Mouse (Mus musculus): ENCODE data around the gene Igtp.

DNA sequence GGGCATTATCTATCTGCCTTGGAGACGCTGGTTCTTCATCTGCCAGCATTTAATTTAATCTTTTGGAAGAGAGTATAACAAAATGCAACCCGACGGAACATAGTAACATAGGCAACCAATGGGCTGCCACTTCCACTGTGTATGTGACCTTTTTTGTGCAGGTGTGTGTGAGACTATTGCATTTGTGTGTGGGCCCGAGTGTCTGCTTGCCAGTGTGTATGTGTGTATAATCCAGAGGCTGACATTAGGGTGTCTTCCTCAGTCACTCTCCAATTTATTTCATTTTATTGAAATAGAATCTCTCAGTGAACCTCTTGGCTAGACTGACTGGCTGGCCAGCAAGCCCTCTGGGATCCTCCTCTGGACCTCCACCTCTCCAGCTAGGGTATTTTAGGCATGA lies 870 bp downstream of the Igtp start:
- TF ChIP-seq POLR2A (IDR thresholded peaks at IDR 0.05; ENCODE audit: borderline replicate concordance, extremely low read depth, insufficient read depth, insufficient read length, poor library complexity, severe bottlenecking), result no peak
- no peak for TF ChIP-seq CTCF (IDR thresholded peaks at IDR 0.05; ENCODE audit: borderline replicate concordance, extremely low read depth, insufficient read depth, insufficient read length)
